Mouse (Mus musculus): ENCODE data around the gene Pik3r2. TPM values are rescaled to one million over a fixed set of nuclear protein-coding genes. Genes with fewer than 3 reads are reported as not detected.

Pik3r2 gene
- polyA plus RNA-seq, 1 experiment from 2014 or later: 28.0 TPM

GRCm38 (mm10) chr8:70820101-70820935, 43.8 kb upstream of the Pik3r2 start:
- no peaks in the 10 kb centered on the region for H3K4me1 ChIP-seq (ENCODE audit: insufficient read depth, low read depth, low read length)
- 6% methylated on average over 31 of the region's 31 CpGs for WGBS
- no peak overlapping the region for H3K9ac ChIP-seq (replicated peaks; ENCODE audit: low read depth)
- no peak overlapping the region for H3K27ac ChIP-seq (ENCODE audit: low read length)
- peak; percentile 87 for ATAC-seq
- no peaks in the 10 kb centered on the region for H3K27me3 ChIP-seq (replicated peaks; ENCODE audit: insufficient read depth, low read length)
- H3K36me3 ChIP-seq (ENCODE audit: insufficient read depth, low read length): no peaks in the 10 kb centered on the region
- no peak overlapping the region for H3K4me3 ChIP-seq (ENCODE audit: low read depth, low read length)
- 0 out of 2 replicates have a peak overlapping the region, but pooled peaks have one; percentile 15 for H3K4me2 ChIP-seq (replicated peaks; ENCODE audit: low read depth, low read length)
- H3K9me3 ChIP-seq (ENCODE audit: low read length): no peaks in the 10 kb centered on the region
- no peak for TF ChIP-seq CTCF (IDR thresholded peaks at IDR 0.05)
- TF ChIP-seq EP300 (IDR thresholded peaks at IDR 0.05): no peak
- peak; percentile 92 for DNase-seq (ENCODE audit: low spot score)

GRCm38 (mm10) chr8:70816679-70817078, 40.2 kb upstream of the Pik3r2 start:
- no peaks in the 10 kb centered on the region for H3K27me3 ChIP-seq (replicated peaks; ENCODE audit: insufficient read depth, low read length)
- no peaks in the 10 kb centered on the region for H3K36me3 ChIP-seq (ENCODE audit: insufficient read depth, low read length)
- peak overlapping the region; percentile 28; the same call in 1 of the 2 replicates for H3K4me2 ChIP-seq (replicated peaks; ENCODE audit: low read depth, low read length)
- H3K9ac ChIP-seq (replicated peaks; ENCODE audit: low read depth): no peak overlapping the region
- DNase-seq (ENCODE audit: low spot score): peak; percentile 63
- no peak overlapping the region for H3K4me3 ChIP-seq (ENCODE audit: low read depth, low read length)
- ATAC-seq: peak; percentile 66
- H3K9me3 ChIP-seq (ENCODE audit: low read length): no peaks in the 10 kb centered on the region
- TF ChIP-seq CTCF (IDR thresholded peaks at IDR 0.05) (no peak), EP300 (IDR thresholded peaks at IDR 0.05) (no peak)
- no peaks in the 10 kb centered on the region for H3K4me1 ChIP-seq (ENCODE audit: insufficient read depth, low read depth, low read length)
- H3K27ac ChIP-seq (ENCODE audit: low read length): no peak overlapping the region
- 11% methylated on average over 25 of the region's 30 CpGs for WGBS

GRCm38 (mm10) chr8:70812885-70813284, 36.4 kb upstream of the Pik3r2 start:
- ATAC-seq: no peak
- 40% methylated on average over 4 of the region's 4 CpGs for WGBS

GRCm38 (mm10) chr8:70812055-70812454, 35.5 kb upstream of the Pik3r2 start:
- no peaks in the 10 kb centered on the region for H3K4me1 ChIP-seq (ENCODE audit: insufficient read depth, low read depth, low read length)
- TF ChIP-seq EP300 (IDR thresholded peaks at IDR 0.05) (no peak), CTCF (IDR thresholded peaks at IDR 0.05) (no peak)
- WGBS: 43% methylated on average over 4 of the region's 4 CpGs
- H3K36me3 ChIP-seq (ENCODE audit: insufficient read depth, low read length): no peaks in the 10 kb centered on the region
- no peak overlapping the region for H3K4me3 ChIP-seq (ENCODE audit: low read depth, low read length)
- no peak overlapping the region for H3K9ac ChIP-seq (replicated peaks; ENCODE audit: low read depth)
- H3K9me3 ChIP-seq (ENCODE audit: low read length): no peaks in the 10 kb centered on the region
- no peak for DNase-seq (ENCODE audit: low spot score)
- H3K27me3 ChIP-seq (replicated peaks; ENCODE audit: insufficient read depth, low read length): no peaks in the 10 kb centered on the region
- H3K27ac ChIP-seq (ENCODE audit: low read length): no peak overlapping the region
- ATAC-seq: no peak
- no peak overlapping the region for H3K4me2 ChIP-seq (replicated peaks; ENCODE audit: low read depth, low read length)

More at GRCm38 (mm10) chr8:70812885-70813284, 36.4 kb upstream of the Pik3r2 start:
- H3K4me1 ChIP-seq (ENCODE audit: insufficient read depth, low read depth, low read length): no peaks in the 10 kb centered on the region
- H3K36me3 ChIP-seq (ENCODE audit: insufficient read depth, low read length): no peaks in the 10 kb centered on the region
- H3K4me2 ChIP-seq (replicated peaks; ENCODE audit: low read depth, low read length): no peak overlapping the region
- TF ChIP-seq CTCF (IDR thresholded peaks at IDR 0.05) (no peak), EP300 (IDR thresholded peaks at IDR 0.05) (no peak)
- no peak overlapping the region for H3K4me3 ChIP-seq (ENCODE audit: low read depth, low read length)
- no peaks in the 10 kb centered on the region for H3K9me3 ChIP-seq (ENCODE audit: low read length)
- H3K9ac ChIP-seq (replicated peaks; ENCODE audit: low read depth): no peak overlapping the region
- H3K27me3 ChIP-seq (replicated peaks; ENCODE audit: insufficient read depth, low read length): no peaks in the 10 kb centered on the region
- no peak for DNase-seq (ENCODE audit: low spot score)
- H3K27ac ChIP-seq (ENCODE audit: low read length): no peak overlapping the region

- no peak overlapping the region for H3K4me3 ChIP-seq (ENCODE audit: low read depth, low read length)
- no peaks in the 10 kb centered on the region for H3K9me3 ChIP-seq (ENCODE audit: low read length)
- H3K27ac ChIP-seq (ENCODE audit: low read length): no peak overlapping the region
- no peak overlapping the region for H3K4me2 ChIP-seq (replicated peaks; ENCODE audit: low read depth, low read length)
- no peak for TF ChIP-seq EP300 (IDR thresholded peaks at IDR 0.05)
- no peak for TF ChIP-seq CTCF (IDR thresholded peaks at IDR 0.05)
- H3K27me3 ChIP-seq (replicated peaks; ENCODE audit: insufficient read depth, low read length): no peaks in the 10 kb centered on the region
- ATAC-seq: peak; percentile 25; the same call in 1 of the 2 replicates
- WGBS: 63% methylated on average over 20 of the region's 20 CpGs
- no peak for DNase-seq (ENCODE audit: low spot score)
- no peak overlapping the region for H3K9ac ChIP-seq (replicated peaks; ENCODE audit: low read depth)
- H3K4me1 ChIP-seq (ENCODE audit: insufficient read depth, low read depth, low read length): no peaks in the 10 kb centered on the region
- H3K36me3 ChIP-seq (ENCODE audit: insufficient read depth, low read length): no peaks in the 10 kb centered on the region
Observed at GRCm38 (mm10) chr8:70810962-70811680, 34.6 kb upstream of the Pik3r2 start.

GRCm38 (mm10) chr8:70808955-70809701, 32.6 kb upstream of the Pik3r2 start:
- no peak overlapping the region for H3K4me3 ChIP-seq (ENCODE audit: low read depth, low read length)
- no peaks in the 10 kb centered on the region; the same call in 1 of the 2 replicates for H3K4me1 ChIP-seq (ENCODE audit: insufficient read depth, low read depth, low read length)
- no peaks in the 10 kb centered on the region for H3K27me3 ChIP-seq (replicated peaks; ENCODE audit: insufficient read depth, low read length)
- TF ChIP-seq CTCF (IDR thresholded peaks at IDR 0.05) (no peak), EP300 (IDR thresholded peaks at IDR 0.05) (no peak)
- no peak overlapping the region for H3K4me2 ChIP-seq (replicated peaks; ENCODE audit: low read depth, low read length)
- no peak overlapping the region for H3K27ac ChIP-seq (ENCODE audit: low read length)
- ATAC-seq (no peak), DNase-seq (ENCODE audit: low spot score) (no peak)
- H3K9me3 ChIP-seq (ENCODE audit: low read length): no peaks in the 10 kb centered on the region
- no peaks in the 10 kb centered on the region for H3K36me3 ChIP-seq (ENCODE audit: insufficient read depth, low read length)
- no peak overlapping the region for H3K9ac ChIP-seq (replicated peaks; ENCODE audit: low read depth)
- WGBS: 72% methylated on average over 8 of the region's 8 CpGs

All from lung, postnatal 0 days (tissue).